Mouse (Mus musculus) forebrain, postnatal 0 days (tissue): ENCODE data around the gene Kcnk5. TPM values are rescaled to one million over a fixed set of nuclear protein-coding genes. Genes with fewer than 3 reads are reported as not detected.

Source experiments
- ATAC-seq: fragments of 200-750 bp; cut with Nextera tagmentation; 2 replicates; pipeline ENCODE4 v1.8.0; 2017; ENCODE audit warnings: mild to moderate bottlenecking, moderate library complexity
- DNase-seq: peaks from one replicate; pipeline ENCODE4 v3.0.0-alpha.2; 2015
- H3K27ac ChIP-seq: fragments of 300-500 bp; sonication (generic); 2 replicates; pipeline ENCODE4 v1.5.1; 2014; ENCODE audit warnings: low read depth, mild to moderate bottlenecking, antibody characterized with exemption, low read length, moderate library complexity, mixed read lengths
- H3K27me3 ChIP-seq: fragments of 300-500 bp; sonication (generic); 2 replicates; pipeline ENCODE4 v1.6.1; 2014; ENCODE audit warnings: mild to moderate bottlenecking, low read length, mixed read lengths; ENCODE audit not compliant: insufficient read depth
- H3K36me3 ChIP-seq: fragments of 300-500 bp; sonication (generic); 2 replicates; pipeline ENCODE4 v1.6.1; 2014; ENCODE audit warnings: mild to moderate bottlenecking, moderate library complexity; ENCODE audit not compliant: insufficient read depth
- H3K4me1 ChIP-seq: fragments of 300-500 bp; sonication (generic); 2 replicates; pipeline ENCODE4 v1.6.1; 2014; ENCODE audit warnings: antibody characterized with exemption; ENCODE audit not compliant: insufficient read depth
- H3K4me2 ChIP-seq: fragments of 300-500 bp; sonication (generic); 2 replicates; pipeline ENCODE4 v1.6.1; 2014; ENCODE audit warnings: low read depth, mild to moderate bottlenecking, moderate library complexity
- H3K4me3 ChIP-seq: fragments of 300-500 bp; sonication (generic); 2 replicates; pipeline ENCODE4 v1.5.1; 2014; ENCODE audit warnings: low read depth, low read length, mixed read lengths
- H3K9ac ChIP-seq: fragments of 300-500 bp; sonication (generic); 2 replicates; pipeline ENCODE4 v1.6.1; 2014; ENCODE audit warnings: mild to moderate bottlenecking
- H3K9me3 ChIP-seq: fragments of 300-500 bp; sonication (generic); 2 replicates; pipeline ENCODE4 v1.6.1; 2016; ENCODE audit warnings: low read length
- CTCF ChIP-seq: sonication (generic); IDR thresholded peaks from 2 replicates; pipeline ENCODE4 v1.5.1; 2016; ENCODE audit warnings: antibody characterized with exemption, control low read depth, low read depth
- WGBS: fragments of 180-500 bp; shearing (Covaris S2); extraction: QIAGEN DNeasy Blood & Tissue Kit; methylation state at CpG from one replicate; pipeline ENCODE4 v1.1.7; 2014; 5-methylcytosine and 5-hydroxymethylcytosine counted together
- polyA plus RNA-seq: library from polyadenylated mRNA; unstranded; fragments of >200 nt; fragmentation: Nextera tagmentation; extraction: Ambion mirVana; gene quantifications from 2 replicates; pipeline ENCODE4 v1.2.1, GENCODE M21; 2015
- total RNA-seq: library from RNA; depleted of rRNA; stranded (reverse); fragments of >200 nt; gene quantifications from 2 replicates; pipeline ENCODE4 v1.2.3, GENCODE M21; 2014

The Kcnk5 gene
- total and polyA plus RNA-seq, 2 experiments from 2014 or later = 0.71 to 0.76 TPM

- no peaks in the 10 kb centered on the region for H3K36me3 ChIP-seq
- no peak for TF ChIP-seq CTCF
- H3K27ac ChIP-seq = no peak overlapping the region; the same call in 1 of the 2 replicates
- no peaks in the 10 kb centered on the region for H3K9me3 ChIP-seq
- WGBS = 29% methylated on average over 4 of the region's 4 CpGs
- no peak overlapping the region for H3K9ac ChIP-seq
- ATAC-seq (peak; percentile 66), DNase-seq (peak; percentile 4)
- no peak overlapping the region for H3K4me2 ChIP-seq
- H3K4me3 ChIP-seq = no peak overlapping the region
- H3K27me3 ChIP-seq = no peaks in the 10 kb centered on the region
- no peaks in the 10 kb centered on the region for H3K4me1 ChIP-seq
These were observed 37.5 kb downstream of the Kcnk5 start for GRCm38 (mm10) chr14:20144093-20144492.

DNA sequence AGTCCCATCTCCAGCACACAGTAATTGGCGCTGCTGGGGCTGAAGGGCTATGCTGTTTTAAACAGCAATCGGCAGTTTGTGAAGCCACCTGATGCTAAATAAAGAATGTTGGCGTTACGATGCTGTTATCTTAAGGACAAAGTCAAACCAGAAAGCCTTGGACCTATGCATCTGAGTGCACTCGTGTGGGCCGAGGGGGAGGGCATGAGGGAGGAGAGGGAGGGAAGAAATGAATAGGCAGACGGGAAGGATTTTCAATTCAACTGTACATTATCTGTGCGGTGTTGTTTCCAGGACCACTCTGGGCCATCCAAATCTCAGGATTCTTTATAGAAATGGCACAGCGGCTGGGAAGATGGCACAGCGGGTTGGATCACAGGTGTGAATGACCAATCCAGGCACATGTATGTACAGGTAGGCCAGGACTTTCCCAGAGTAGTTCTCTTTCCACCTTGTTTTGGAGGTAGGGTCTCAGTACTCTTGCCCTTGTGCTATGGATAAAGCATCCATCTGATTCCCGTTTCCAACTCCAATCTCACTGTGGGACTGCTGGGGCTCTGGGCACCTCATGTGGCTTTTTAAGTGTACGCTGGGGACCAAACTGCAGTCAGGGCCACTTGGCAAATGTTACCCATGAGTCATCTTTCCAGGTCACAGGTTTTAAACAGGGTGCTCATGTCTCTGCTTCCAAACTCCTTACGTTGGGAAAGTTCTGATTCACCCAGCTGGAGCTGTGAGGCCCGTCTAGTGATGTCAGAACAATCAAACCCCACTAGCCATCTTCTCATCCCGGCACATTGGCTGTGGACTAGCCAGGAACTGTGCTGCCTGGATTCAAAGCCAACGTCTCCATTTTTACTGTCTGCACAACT is 42.9 kb downstream of the Kcnk5 start, which contains the start of gene Saysd1:
TSS of gene Saysd1 (minus strand) at position 51 of the 872 bp plus-strand sequence.
- Histone ChIP-seq H3K4me1 (no peaks in the 10 kb centered on the region), H3K4me3 (no peak within 1 kb of the TSS), H3K27me3 (no peaks in the 10 kb centered on the region), H3K9me3 (no peaks in the 10 kb centered on the region), H3K9ac (no peak within 1 kb of the TSS), H3K27ac (no peak within 1 kb of the TSS), H3K36me3 (no peaks in the 10 kb centered on the region), H3K4me2 (no peak within 1 kb of the TSS)
- WGBS = 87% methylated on average over 16 of the region's 16 CpGs
- TF ChIP-seq CTCF = no peak
- ATAC-seq (no peak), DNase-seq (no peak)

DNA sequence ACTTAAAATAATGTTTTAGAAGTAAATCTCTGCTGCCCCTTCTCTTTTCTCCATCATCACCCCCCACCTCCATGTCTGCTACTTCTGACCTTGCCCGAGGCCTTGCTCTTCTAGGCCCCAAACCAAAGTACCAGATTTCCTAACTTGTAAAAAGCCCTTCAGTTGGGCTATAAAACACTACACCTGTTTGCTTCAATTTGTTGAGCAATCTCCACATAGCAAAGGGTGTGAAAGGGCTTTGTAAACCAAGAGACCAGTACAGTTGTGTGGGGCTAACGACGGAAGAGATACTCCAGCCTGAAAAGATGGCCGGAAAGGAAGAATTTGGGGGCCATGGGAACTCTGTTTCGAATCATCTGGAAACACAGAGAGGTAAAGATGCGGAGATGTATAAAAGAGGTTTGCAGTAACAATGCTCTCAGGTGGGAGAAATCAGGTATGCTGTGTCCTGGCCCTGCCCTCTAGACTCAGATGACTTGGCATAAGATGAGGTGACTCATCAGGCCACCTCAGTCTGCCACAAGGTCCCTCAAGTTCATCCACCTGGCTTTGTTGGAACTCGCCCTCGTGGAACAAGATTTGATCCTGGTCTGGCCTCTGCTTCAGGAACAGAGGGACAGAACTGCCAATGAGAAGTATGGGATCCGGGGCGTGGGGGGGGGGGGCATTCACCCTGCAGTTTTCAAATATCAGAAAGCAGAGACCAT is 46.5 kb downstream of the Kcnk5 start:
- DNase-seq (no peak), ATAC-seq (no peak)
- Histone ChIP-seq H3K27ac (no peak overlapping the region), H3K9ac (no peak overlapping the region), H3K4me3 (no peak overlapping the region), H3K9me3 (no peaks in the 10 kb centered on the region), H3K27me3 (no peaks in the 10 kb centered on the region), H3K4me1 (no peaks in the 10 kb centered on the region), H3K4me2 (no peak overlapping the region), H3K36me3 (no peaks in the 10 kb centered on the region)
- no peak for TF ChIP-seq CTCF
- WGBS = 88% methylated on average over 10 of the region's 10 CpGs

DNA sequence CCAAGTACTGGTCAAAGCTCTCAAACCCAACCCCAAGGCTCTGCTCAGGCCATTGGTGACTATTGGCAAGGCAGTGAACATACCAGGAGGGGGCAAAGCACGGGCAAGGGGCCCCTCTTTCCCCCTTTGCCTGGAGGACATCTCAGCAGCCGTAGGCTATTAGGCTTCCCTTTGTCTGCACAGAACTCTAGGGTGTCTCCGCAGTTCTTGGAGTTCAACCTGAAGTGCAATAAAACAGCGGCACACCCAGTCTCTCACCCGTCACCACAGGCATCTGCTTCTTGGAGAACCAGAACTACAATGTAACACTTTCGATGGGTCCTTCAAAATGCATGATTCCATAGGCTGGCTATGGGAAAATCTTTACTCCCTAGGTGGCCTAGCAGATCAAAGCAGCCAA is 53.4 kb downstream of the Kcnk5 start:
- H3K4me2 ChIP-seq = no peak overlapping the region
- no peak for TF ChIP-seq CTCF
- H3K4me1 ChIP-seq = no peaks in the 10 kb centered on the region
- no peaks in the 10 kb centered on the region for H3K9me3 ChIP-seq
- H3K27me3 ChIP-seq = no peaks in the 10 kb centered on the region
- H3K27ac ChIP-seq = no peak overlapping the region
- no peak for DNase-seq
- ATAC-seq = no peak
- H3K36me3 ChIP-seq = no peaks in the 10 kb centered on the region
- 91% methylated on average over 6 of the region's 6 CpGs for WGBS
- H3K4me3 ChIP-seq = no peak overlapping the region
- no peak overlapping the region for H3K9ac ChIP-seq

DNA sequence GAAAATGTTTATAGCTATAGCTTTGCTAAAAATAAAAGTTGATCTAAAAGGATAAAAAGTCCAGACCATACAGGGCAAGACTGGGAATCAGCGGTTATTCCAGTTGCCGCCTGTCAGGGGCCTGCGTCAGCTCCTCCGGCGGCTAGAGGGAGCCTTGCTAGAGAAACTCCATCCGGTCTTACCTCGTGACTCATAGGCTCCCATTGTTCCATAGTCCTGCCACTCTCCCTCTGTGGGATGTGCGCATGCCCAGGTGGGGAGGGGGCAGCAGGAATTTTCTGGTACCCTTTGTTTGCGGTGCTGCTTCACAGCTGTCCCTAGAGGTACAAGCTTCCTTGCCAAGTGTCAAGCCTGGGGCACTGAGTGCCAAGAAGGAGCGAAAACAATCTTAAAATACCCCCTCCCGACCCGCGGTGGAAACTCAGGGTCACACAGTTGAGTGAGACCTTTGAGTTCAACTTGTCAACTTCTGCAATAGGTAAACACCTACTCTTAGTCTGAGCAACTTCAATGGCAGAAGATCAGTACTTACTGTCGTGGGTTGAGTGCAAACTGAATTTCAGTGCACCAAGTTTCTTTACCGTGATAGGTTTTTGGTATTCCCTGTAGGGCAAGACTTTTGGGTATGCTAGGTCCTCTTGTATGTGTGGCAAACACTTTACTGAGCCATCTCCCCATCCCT is 54.1 kb downstream of the Kcnk5 start:
- no peak overlapping the region for H3K4me2 ChIP-seq
- no peak overlapping the region for H3K4me3 ChIP-seq
- no peak overlapping the region for H3K9ac ChIP-seq
- ATAC-seq = no peak
- no peak for DNase-seq
- WGBS = 78% methylated on average over 15 of the region's 15 CpGs
- TF ChIP-seq CTCF = no peak
- no peaks in the 10 kb centered on the region for H3K4me1 ChIP-seq
- H3K27ac ChIP-seq = no peak overlapping the region
- no peaks in the 10 kb centered on the region for H3K9me3 ChIP-seq
- no peaks in the 10 kb centered on the region for H3K36me3 ChIP-seq
- H3K27me3 ChIP-seq = no peaks in the 10 kb centered on the region

GRCm38 (mm10) chr14:20120868-20121267 is 60.7 kb downstream of the Kcnk5 start:
- 81% methylated on average over 5 of the region's 5 CpGs for WGBS
- no peaks in the 10 kb centered on the region for H3K4me1 ChIP-seq
- no peaks in the 10 kb centered on the region for H3K27me3 ChIP-seq
- ATAC-seq (no peak), DNase-seq (no peak)
- H3K36me3 ChIP-seq = no peaks in the 10 kb centered on the region
- H3K27ac ChIP-seq = no peak overlapping the region
- no peak for TF ChIP-seq CTCF
- no peak overlapping the region for H3K9ac ChIP-seq
- no peak overlapping the region for H3K4me2 ChIP-seq
- no peaks in the 10 kb centered on the region for H3K9me3 ChIP-seq
- H3K4me3 ChIP-seq = no peak overlapping the region
